Mouse (Mus musculus): ENCODE results near the gene Mfsd12. TPM values are rescaled to one million over a fixed set of nuclear protein-coding genes. Genes with fewer than 3 reads are reported as not detected.

The Mfsd12 gene
- total RNA-seq, 2 experiments from 2014 or later: 38.1 to 42.0 TPM

- DNase-seq (ENCODE audit: low spot score in 2 of 2): no peak
These were observed 43.3 kb downstream of the Mfsd12 start for GRCm38 (mm10) chr10:81400371-81401204.

- DNase-seq (ENCODE audit: low spot score in 2 of 2): no peak
These were observed 43.9 kb downstream of the Mfsd12 start for GRCm38 (mm10) chr10:81401205-81401520.

- peak in 1 of 2 experiments; percentile 53 for DNase-seq (ENCODE audit: low spot score in 2 of 2)
These were observed 44.4 kb downstream of the Mfsd12 start for GRCm38 (mm10) chr10:81401521-81402226.

GRCm38 (mm10) chr10:81402227-81402765 lies 45.0 kb downstream of the Mfsd12 start:
- DNase-seq (ENCODE audit: low spot score in 2 of 2): no peak

- DNase-seq (ENCODE audit: low spot score in 2 of 2): no peak
These were observed 46.2 kb downstream of the Mfsd12 start for GRCm38 (mm10) chr10:81403511-81403910.

- no peak for DNase-seq (ENCODE audit: low spot score in 2 of 2)
These were observed 46.8 kb downstream of the Mfsd12 start for GRCm38 (mm10) chr10:81404082-81404481.

- no peak for DNase-seq (ENCODE audit: low spot score in 2 of 2)
These were observed 47.4 kb downstream of the Mfsd12 start for GRCm38 (mm10) chr10:81404720-81405119.

- peak; percentile 52 to 67 for DNase-seq (ENCODE audit: low spot score in 2 of 2)
These were observed 48.4 kb downstream of the Mfsd12 start for GRCm38 (mm10) chr10:81405588-81406201.

- no peak for DNase-seq (ENCODE audit: low spot score in 2 of 2)
These were observed 49.5 kb downstream of the Mfsd12 start for GRCm38 (mm10) chr10:81406504-81407440.

GRCm38 (mm10) chr10:81407539-81408423 lies 50.5 kb downstream of the Mfsd12 start:
- DNase-seq (ENCODE audit: low spot score in 2 of 2): peak; percentile 69 to 77

GRCm38 (mm10) chr10:81408424-81408729 lies 51.1 kb downstream of the Mfsd12 start:
- DNase-seq (ENCODE audit: low spot score in 2 of 2): no peak

GRCm38 (mm10) chr10:81408871-81409291 lies 51.6 kb downstream of the Mfsd12 start:
- peak; percentile 65 to 70 for DNase-seq (ENCODE audit: low spot score in 2 of 2)

- DNase-seq (ENCODE audit: low spot score in 2 of 2): no peak
These were observed 52.0 kb downstream of the Mfsd12 start for GRCm38 (mm10) chr10:81409330-81409729.

- no peak for DNase-seq (ENCODE audit: low spot score in 2 of 2)
These were observed 53.1 kb downstream of the Mfsd12 start for GRCm38 (mm10) chr10:81410350-81410749.

GRCm38 (mm10) chr10:81410981-81411380 lies 53.7 kb downstream of the Mfsd12 start:
- no peak for DNase-seq (ENCODE audit: low spot score in 2 of 2)

- peak; percentile 67 to 74 for DNase-seq (ENCODE audit: low spot score in 2 of 2)
These were observed 54.4 kb downstream of the Mfsd12 start for GRCm38 (mm10) chr10:81411471-81412400.

GRCm38 (mm10) chr10:81412586-81413309 lies 55.5 kb downstream of the Mfsd12 start:
- DNase-seq (ENCODE audit: low spot score in 2 of 2): no peak
